Mouse (Mus musculus) embryonic facial prominence, embryonic 14.5 days (tissue): ENCODE results near the gene Ccdc125. TPM values are rescaled to one million over a fixed set of nuclear protein-coding genes. Genes with fewer than 3 reads are reported as not detected.
A peak's percentile ranks its signal among the peaks of the same experiment; 100 is the strongest.

Source experiments
- ATAC-seq: fragments of 200-750 bp; cut with Nextera tagmentation; 2 replicates; pipeline ENCODE4 v1.8.0; 2017; ENCODE audit warnings: low read depth, moderate number of reproducible peaks, moderate TSS enrichment
- DNase-seq: peaks from one replicate; pipeline ENCODE4 v3.0.0-alpha.2; 2015; ENCODE audit warnings: low spot score
- H3K27ac ChIP-seq: fragments of 300-500 bp; sonication (generic); replicated peaks from 2 replicates; pipeline ENCODE4 v1.5.1; 2014; ENCODE audit warnings: low read depth, mild to moderate bottlenecking, low read length, moderate library complexity
- H3K27me3 ChIP-seq: fragments of 300-500 bp; sonication (generic); replicated peaks from 2 replicates; pipeline ENCODE4 v1.6.1; 2014; ENCODE audit warnings: low read length; ENCODE audit not compliant: control insufficient read depth, insufficient read depth
- H3K36me3 ChIP-seq: fragments of 300-500 bp; sonication (generic); 2 replicates; pipeline ENCODE4 v1.6.1; 2014; ENCODE audit warnings: low read length, mixed read lengths; ENCODE audit not compliant: control insufficient read depth, insufficient read depth
- H3K4me1 ChIP-seq: fragments of 300-500 bp; sonication (generic); 2 replicates; pipeline ENCODE4 v1.6.1; 2014; ENCODE audit warnings: antibody characterized with exemption, low read length; ENCODE audit not compliant: control insufficient read depth, insufficient read depth
- H3K4me2 ChIP-seq: fragments of 300-500 bp; sonication (generic); 2 replicates; pipeline ENCODE4 v1.6.1; 2014; ENCODE audit warnings: low read depth, mild to moderate bottlenecking, low read length, moderate library complexity, mixed read lengths
- H3K4me3 ChIP-seq: fragments of 300-500 bp; sonication (generic); 2 replicates; pipeline ENCODE4 v1.5.1; 2014; ENCODE audit warnings: low read depth, mild to moderate bottlenecking, low read length
- H3K9ac ChIP-seq: fragments of 300-500 bp; sonication (generic); 2 replicates; pipeline ENCODE4 v1.6.1; 2014; ENCODE audit warnings: low read depth, mild to moderate bottlenecking, low read length, moderate library complexity, mixed read lengths
- H3K9me3 ChIP-seq: fragments of 300-500 bp; sonication (generic); 2 replicates; pipeline ENCODE4 v1.6.1; 2016; ENCODE audit warnings: low read length; ENCODE audit not compliant: control insufficient read depth
- WGBS: fragments of 180-500 bp; shearing (Covaris S2); extraction: QIAGEN DNeasy Blood & Tissue Kit; methylation state at CpG from one replicate; pipeline ENCODE4 v1.1.7; 2014; 5-methylcytosine and 5-hydroxymethylcytosine counted together
- polyA plus RNA-seq: library from polyadenylated mRNA; unstranded; fragments of >200 nt; fragmentation: Nextera tagmentation; extraction: Ambion mirVana; gene quantifications from 2 replicates; pipeline ENCODE4 v1.2.1, GENCODE M21; 2014

Gene Ccdc125
- 2.6 and 3.8 TPM in 2 replicates for polyA plus RNA-seq

DNA sequence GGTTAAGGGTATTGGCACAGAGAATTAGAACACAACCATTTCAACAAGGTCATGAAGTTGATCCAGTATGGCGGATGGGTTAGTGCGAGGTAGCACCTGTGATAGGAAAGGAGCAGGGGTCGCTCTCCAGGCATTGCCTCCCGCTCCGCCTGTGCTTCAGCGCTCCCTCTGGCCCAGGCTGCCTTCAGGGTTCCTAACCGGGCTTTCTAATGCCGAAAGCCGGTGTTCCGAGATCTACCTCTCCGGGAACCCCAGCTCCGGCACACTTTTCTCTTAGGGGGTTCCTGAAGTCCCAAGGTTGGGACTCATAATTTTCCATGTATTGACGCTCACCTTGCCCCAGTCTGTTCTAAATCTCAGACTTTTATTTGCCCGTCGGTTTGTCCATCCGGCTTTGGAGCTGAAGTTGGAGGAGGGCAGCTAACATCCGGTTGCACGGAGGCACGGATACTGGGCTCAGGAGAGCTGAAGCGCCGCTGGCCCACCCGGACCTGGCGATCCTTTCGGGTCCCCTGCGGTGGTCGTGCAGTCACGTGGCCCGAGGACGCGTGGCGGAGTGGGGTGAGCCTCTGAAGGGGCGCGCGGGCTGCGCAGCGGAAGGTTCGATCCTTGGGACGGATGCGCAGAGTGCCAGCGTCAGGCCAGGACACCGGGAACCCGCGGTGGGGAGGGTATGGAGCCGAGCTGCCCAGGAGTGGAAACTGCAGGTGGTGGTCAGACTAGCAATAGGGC is at the start of gene Ccdc125:
Ccdc125 (plus strand) TSS at position 427 of the 732 bp plus-strand sequence.
- 0 out of 2 replicates have a peak, but pooled peaks cover 5% of the 10 kb centered on the region for H3K9me3 ChIP-seq
- ATAC-seq (peak; percentile 77; the same call in 1 of the 2 replicates), DNase-seq (peak; percentile 55)
- peaks cover 17% of the 10 kb centered on the region; the same call in 1 of the 2 replicates for H3K36me3 ChIP-seq
- H3K4me1 ChIP-seq: no peaks in the 10 kb centered on the region
- no peaks in the 10 kb centered on the region for H3K27me3 ChIP-seq
- WGBS: under 1% methylated on average over 44 of the region's 44 CpGs
- H3K4me2 ChIP-seq: peak within 1 kb of the TSS; percentile 88
- no peak within 1 kb of the TSS; the same call in 1 of the 2 replicates for H3K27ac ChIP-seq
- H3K9ac ChIP-seq: peak within 1 kb of the TSS; percentile 73
- H3K4me3 ChIP-seq: peak within 1 kb of the TSS; percentile 61

GRCm38 (mm10) chr13:100622241-100622640 is 47.3 kb upstream of the Ccdc125 start:
- peaks cover 82% of the 10 kb centered on the region for H3K36me3 ChIP-seq
- peaks cover 7% of the 10 kb centered on the region; the same call in 1 of the 2 replicates for H3K27me3 ChIP-seq
- H3K27ac ChIP-seq: no peak overlapping the region
- H3K9me3 ChIP-seq: no peaks in the 10 kb centered on the region
- H3K4me3 ChIP-seq: no peak overlapping the region
- ATAC-seq (no peak), DNase-seq (no peak)
- no peak overlapping the region for H3K4me2 ChIP-seq
- H3K4me1 ChIP-seq: no peaks in the 10 kb centered on the region
- 78% methylated on average over 4 of the region's 4 CpGs for WGBS
- H3K9ac ChIP-seq: no peak overlapping the region

DNA sequence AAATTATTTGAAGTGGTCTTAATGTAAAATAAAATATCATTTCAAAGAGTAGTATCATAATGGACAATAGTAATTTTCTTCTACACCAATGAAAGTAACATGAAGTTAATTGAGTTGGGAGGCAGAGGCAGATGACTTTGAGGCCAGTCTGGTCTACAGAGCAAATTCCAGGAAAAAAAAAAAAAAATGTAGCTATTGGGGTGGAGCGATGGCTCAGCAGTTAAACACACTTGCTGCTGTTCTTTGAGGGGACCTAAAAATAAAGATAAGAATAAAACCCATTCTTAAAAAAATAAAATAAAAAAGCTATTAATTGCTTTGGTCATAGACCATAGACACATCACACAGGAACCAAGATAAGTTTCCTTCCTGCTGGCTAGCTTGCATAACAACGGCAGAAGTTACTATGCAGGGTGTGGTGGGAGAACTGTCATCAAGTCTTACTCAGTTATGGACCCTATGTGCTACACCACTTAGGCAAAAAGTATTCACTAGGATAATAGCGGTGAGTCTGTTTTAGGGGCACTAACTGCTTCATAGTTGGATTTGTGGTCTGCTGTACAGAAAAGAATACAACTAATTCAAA is 35.3 kb upstream of the Ccdc125 start:
- no peaks in the 10 kb centered on the region for H3K9me3 ChIP-seq
- DNase-seq: no peak
- no peak overlapping the region for H3K9ac ChIP-seq
- H3K4me1 ChIP-seq: no peaks in the 10 kb centered on the region
- peaks cover 73% of the 10 kb centered on the region for H3K36me3 ChIP-seq
- H3K4me2 ChIP-seq: no peak overlapping the region
- H3K4me3 ChIP-seq: no peak overlapping the region
- no peaks in the 10 kb centered on the region for H3K27me3 ChIP-seq
- ATAC-seq: no peak
- H3K27ac ChIP-seq: no peak overlapping the region
- WGBS: 97% methylated on average over 3 of the region's 3 CpGs

- H3K9ac ChIP-seq: no peak overlapping the region
- no peak overlapping the region for H3K4me3 ChIP-seq
- H3K9me3 ChIP-seq: no peaks in the 10 kb centered on the region
- H3K27ac ChIP-seq: no peak overlapping the region
- H3K27me3 ChIP-seq: no peaks in the 10 kb centered on the region
- peaks cover 86% of the 10 kb centered on the region for H3K36me3 ChIP-seq
- H3K4me2 ChIP-seq: no peak overlapping the region
- DNase-seq (no peak), ATAC-seq (no peak)
- 89% methylated on average over 4 of the region's 4 CpGs for WGBS
- no peaks in the 10 kb centered on the region for H3K4me1 ChIP-seq
These were observed 26.9 kb upstream of the Ccdc125 start for GRCm38 (mm10) chr13:100642471-100643209.

DNA sequence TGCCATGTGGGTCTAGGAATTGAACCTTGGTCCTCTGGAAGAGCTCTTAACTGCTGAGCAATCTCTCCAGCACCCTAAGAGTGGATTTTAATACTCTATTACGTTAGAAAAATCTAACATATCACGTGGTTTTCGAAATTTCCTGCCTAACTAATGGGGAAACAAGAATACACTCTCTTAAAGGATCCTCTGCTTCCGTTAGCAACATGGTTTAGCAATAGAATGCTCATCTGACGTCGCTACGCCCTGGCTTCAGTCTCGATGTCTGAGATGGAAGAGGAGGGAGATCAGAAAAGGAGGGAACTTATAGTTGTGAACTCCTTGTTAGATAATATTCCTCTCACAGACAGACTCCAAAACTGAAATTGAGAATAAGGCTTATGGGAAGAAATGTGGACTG is 21.3 kb upstream of the Ccdc125 start:
- Histone ChIP-seq H3K9me3 (no peaks in the 10 kb centered on the region), H3K27me3 (no peaks in the 10 kb centered on the region), H3K4me1 (peaks cover 7% of the 10 kb centered on the region), H3K4me3 (no peak overlapping the region), H3K27ac (no peak overlapping the region), H3K9ac (no peak overlapping the region), H3K4me2 (no peak overlapping the region), H3K36me3 (peaks cover 50% of the 10 kb centered on the region)
- ATAC-seq (no peak), DNase-seq (no peak)
- 95% methylated on average over 8 of the region's 8 CpGs for WGBS

- peaks cover 30% of the 10 kb centered on the region for H3K36me3 ChIP-seq
- peak within 1 kb of the TSS; percentile 95 for H3K9ac ChIP-seq
- peaks cover 7% of the 10 kb centered on the region for H3K4me1 ChIP-seq
- peak within 1 kb of the TSS; percentile 97 for H3K4me3 ChIP-seq
- H3K27ac ChIP-seq: peak within 1 kb of the TSS; percentile 97
- no peaks in the 10 kb centered on the region for H3K9me3 ChIP-seq
- peak within 1 kb of the TSS; percentile 91 for H3K4me2 ChIP-seq
- H3K27me3 ChIP-seq: no peaks in the 10 kb centered on the region
- peak; percentile 94 for DNase-seq
- ATAC-seq: peak; percentile 99
- under 1% methylated on average over 36 of the region's 73 CpGs for WGBS
These were observed 18.7 kb upstream of the Ccdc125 start, which contains the start of the genes Ak6 and Rad17 for GRCm38 (mm10) chr13:100650550-100651438. TSS of gene Ak6 (plus strand) at chr13:100650979. TSS of gene Rad17 (minus strand) at chr13:100651051.

DNA sequence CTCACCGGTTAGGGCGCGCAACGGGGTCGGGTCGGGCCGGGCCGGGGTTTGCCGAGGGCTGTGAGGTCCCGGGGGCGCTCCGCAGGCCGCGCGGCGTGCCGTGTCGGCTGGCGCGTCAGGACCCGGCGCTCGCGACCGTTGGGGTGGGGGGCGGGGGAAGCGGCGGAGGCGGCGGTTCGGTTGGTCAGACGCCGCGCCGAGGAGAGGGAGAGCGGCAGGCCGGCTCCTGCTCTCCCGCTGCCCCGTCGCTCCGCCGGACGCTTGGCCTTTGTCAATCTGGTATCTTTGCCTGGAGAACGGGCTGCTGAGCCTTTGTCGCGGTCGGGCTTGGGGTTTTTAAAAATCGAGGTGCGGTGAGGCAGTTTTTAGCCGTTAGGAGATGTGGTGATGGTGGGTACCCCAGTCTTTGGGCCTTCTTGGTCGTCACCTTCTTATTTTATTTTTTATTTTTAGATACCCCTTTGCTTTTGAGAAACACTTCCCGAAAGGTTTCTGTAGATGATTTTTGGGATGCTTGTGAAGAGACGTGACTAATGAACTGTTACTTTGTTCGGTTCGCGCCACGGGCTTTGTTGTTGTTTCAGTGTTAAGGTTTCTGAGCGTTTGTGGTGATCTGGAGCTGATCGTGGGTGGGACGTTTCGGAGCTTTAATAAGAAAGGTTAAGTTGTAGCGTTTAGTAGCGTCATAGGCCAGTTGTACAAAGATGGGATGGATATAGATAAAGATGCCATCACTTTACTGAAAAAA is 17.9 kb upstream of the Ccdc125 start, which contains the start of gene Taf9:
Taf9 (plus strand) TSS at position 141 of the 748 bp plus-strand sequence.
- no peaks in the 10 kb centered on the region for H3K27me3 ChIP-seq
- ATAC-seq: peak; percentile 70
- WGBS: under 1% methylated on average over 30 of the region's 63 CpGs
- H3K4me3 ChIP-seq: peak within 1 kb of the TSS; percentile 97
- peaks cover 25% of the 10 kb centered on the region for H3K36me3 ChIP-seq
- peak within 1 kb of the TSS; percentile 97 for H3K27ac ChIP-seq
- no peak for DNase-seq
- H3K9ac ChIP-seq: peak within 1 kb of the TSS; percentile 95
- peaks cover 7% of the 10 kb centered on the region for H3K4me1 ChIP-seq
- H3K4me2 ChIP-seq: peak within 1 kb of the TSS; percentile 91
- H3K9me3 ChIP-seq: no peaks in the 10 kb centered on the region
